Mouse (Mus musculus) kidney, adult 9 months (tissue): ENCODE data around the gene Gli2.

ENCODE experiments used
- DNase-seq: peaks from one replicate; pipeline ENCODE4 v3.0.0; 2022

Gene Gli2

GRCm38 (mm10) chr1:118940269-118940840 is 113.1 kb downstream of the Gli2 start:
- DNase-seq = no peak

- DNase-seq = no peak
These were observed 115.2 kb downstream of the Gli2 start for GRCm38 (mm10) chr1:118938206-118938605.

- no peak for DNase-seq
These were observed 117.3 kb downstream of the Gli2 start for GRCm38 (mm10) chr1:118936108-118936507.

GRCm38 (mm10) chr1:118935518-118935917 is 117.9 kb downstream of the Gli2 start:
- DNase-seq = no peak

- DNase-seq = no peak
These were observed 121.3 kb downstream of the Gli2 start for GRCm38 (mm10) chr1:118932167-118932566.

- no peak for DNase-seq
These were observed 125.7 kb downstream of the Gli2 start for GRCm38 (mm10) chr1:118927543-118928354.

- DNase-seq = no peak
These were observed 126.9 kb downstream of the Gli2 start for GRCm38 (mm10) chr1:118926556-118926955.

GRCm38 (mm10) chr1:118922189-118922588 is 131.2 kb downstream of the Gli2 start:
- DNase-seq = peak; percentile 13

GRCm38 (mm10) chr1:118917520-118918220 is 135.7 kb downstream of the Gli2 start:
- DNase-seq = no peak

- no peak for DNase-seq
These were observed 136.8 kb downstream of the Gli2 start for GRCm38 (mm10) chr1:118916477-118917075.

GRCm38 (mm10) chr1:118913414-118914385 is 139.7 kb downstream of the Gli2 start:
- DNase-seq = no peak

GRCm38 (mm10) chr1:118912929-118913328 is 140.5 kb downstream of the Gli2 start:
- DNase-seq = no peak

- no peak for DNase-seq
These were observed 142.0 kb downstream of the Gli2 start for GRCm38 (mm10) chr1:118911427-118911727.

- no peak for DNase-seq
These were observed 142.6 kb downstream of the Gli2 start for GRCm38 (mm10) chr1:118910693-118911426.

GRCm38 (mm10) chr1:118909051-118909450 is 144.4 kb downstream of the Gli2 start:
- DNase-seq = no peak

GRCm38 (mm10) chr1:118907574-118907973 is 145.8 kb downstream of the Gli2 start:
- DNase-seq = no peak

- no peak for DNase-seq
These were observed 148.1 kb downstream of the Gli2 start for GRCm38 (mm10) chr1:118905319-118905718.

GRCm38 (mm10) chr1:118904909-118905308 is 148.5 kb downstream of the Gli2 start:
- no peak for DNase-seq

GRCm38 (mm10) chr1:118904431-118904830 is 149.0 kb downstream of the Gli2 start:
- no peak for DNase-seq

- no peak for DNase-seq
These were observed 149.7 kb downstream of the Gli2 start for GRCm38 (mm10) chr1:118903742-118904141.

GRCm38 (mm10) chr1:118901868-118902586 is 151.4 kb downstream of the Gli2 start:
- peak; percentile 11 for DNase-seq
